Mouse (Mus musculus) cortical plate, adult 2 months (tissue): ENCODE results near the gene Krtap13-1. TPM values are rescaled to one million over a fixed set of nuclear protein-coding genes. Genes with fewer than 3 reads are reported as not detected.
A peak's percentile ranks its signal among the peaks of the same experiment; 100 is the strongest.

Source experiments
- H3K27ac ChIP-seq: fragments of 200-500 bp; 2 replicates; pipeline ENCODE4 v1.5.1; 2012; ENCODE audit warnings: low read length, control low read depth, inconsistent platforms; ENCODE audit not compliant: insufficient read depth
- H3K4me1 ChIP-seq: fragments of 200-500 bp; 2 replicates; pipeline ENCODE4 v1.6.1; 2011; ENCODE audit warnings: low read length; ENCODE audit not compliant: control insufficient read depth, insufficient read depth
- H3K4me3 ChIP-seq: fragments of 200-500 bp; 2 replicates; pipeline ENCODE4 v1.5.1; 2011; ENCODE audit warnings: mild to moderate bottlenecking, low read length, control low read depth; ENCODE audit not compliant: insufficient read depth
- CTCF ChIP-seq: fragments of 200-500 bp; IDR thresholded peaks from 2 replicates; pipeline ENCODE4 v1.5.1; 2011; ENCODE audit warnings: mild to moderate bottlenecking, control low read depth, low read length; ENCODE audit not compliant: insufficient read depth; ENCODE audit errors: extremely low read depth
- POLR2A ChIP-seq: fragments of 200-500 bp; IDR thresholded peaks from 2 replicates; pipeline ENCODE4 v1.6.1; 2011; ENCODE audit warnings: mild to moderate bottlenecking, low read length, control low read depth; ENCODE audit not compliant: insufficient read depth; ENCODE audit errors: extremely low read depth
- polyA plus RNA-seq: library from polyadenylated mRNA; depleted of rRNA; stranded (reverse); fragments of >200 nt; gene quantifications from 2 replicates; pipeline ENCODE4 v1.2.3, GENCODE M21; 2012; rRNA removed

Krtap13-1 gene
- polyA plus RNA-seq: not detected in 2 replicates

DNA sequence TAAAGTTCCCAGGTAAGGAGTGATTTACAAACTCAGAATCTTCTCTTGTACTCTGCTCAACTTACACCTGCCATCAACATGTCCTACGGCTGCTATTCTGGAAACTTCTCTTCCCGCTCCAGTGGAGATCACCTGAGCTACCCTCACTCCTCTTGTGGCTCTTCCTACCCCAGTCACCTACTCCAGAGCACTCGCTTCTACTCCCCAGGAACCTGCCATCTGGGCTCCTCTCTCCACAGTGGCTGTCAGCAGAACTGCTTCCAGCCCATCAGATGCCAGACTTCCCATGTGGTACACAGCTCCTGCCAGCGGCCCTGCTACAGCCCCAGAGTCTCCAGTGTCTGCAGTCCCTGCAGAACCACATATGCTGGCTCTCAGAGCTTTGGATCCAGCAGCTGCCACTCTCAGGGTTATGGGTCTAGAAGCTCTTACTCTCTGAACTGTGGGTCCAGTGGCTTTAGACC is at the start of gene Krtap13-1:
Gene Krtap13-1, plus strand, starts transcription at position 51 of the 464 bp plus-strand sequence.
- Histone ChIP-seq H3K4me1 (no peaks in the 10 kb centered on the region), H3K4me3 (no peak within 1 kb of the TSS), H3K27ac (no peak within 1 kb of the TSS)
- TF ChIP-seq POLR2A (no peak), CTCF (no peak)

DNA sequence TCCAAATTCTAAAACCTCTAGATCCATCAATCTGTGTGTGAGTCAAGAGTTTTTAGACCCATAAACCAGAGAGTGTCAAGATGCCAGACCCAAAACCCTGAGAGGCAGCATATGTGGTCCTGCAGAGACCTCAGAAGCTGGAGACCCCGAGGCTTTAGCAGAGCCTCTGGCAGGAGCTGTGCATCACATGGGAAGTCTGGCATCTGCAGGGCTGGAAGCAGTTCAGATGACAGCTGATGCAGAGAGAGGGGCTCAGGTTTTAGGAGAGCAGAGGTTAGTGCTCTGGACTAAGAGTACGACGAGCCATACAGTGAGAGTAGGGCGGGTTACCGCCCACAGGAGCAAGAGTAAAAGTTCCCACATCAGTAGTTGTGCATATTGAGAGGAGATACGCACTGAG is 49.6 kb upstream of the Krtap13-1 start:
- H3K4me3 ChIP-seq: no peak overlapping the region
- no peak overlapping the region for H3K27ac ChIP-seq
- TF ChIP-seq POLR2A (no peak), CTCF (no peak)
- H3K4me1 ChIP-seq: no peaks in the 10 kb centered on the region

DNA sequence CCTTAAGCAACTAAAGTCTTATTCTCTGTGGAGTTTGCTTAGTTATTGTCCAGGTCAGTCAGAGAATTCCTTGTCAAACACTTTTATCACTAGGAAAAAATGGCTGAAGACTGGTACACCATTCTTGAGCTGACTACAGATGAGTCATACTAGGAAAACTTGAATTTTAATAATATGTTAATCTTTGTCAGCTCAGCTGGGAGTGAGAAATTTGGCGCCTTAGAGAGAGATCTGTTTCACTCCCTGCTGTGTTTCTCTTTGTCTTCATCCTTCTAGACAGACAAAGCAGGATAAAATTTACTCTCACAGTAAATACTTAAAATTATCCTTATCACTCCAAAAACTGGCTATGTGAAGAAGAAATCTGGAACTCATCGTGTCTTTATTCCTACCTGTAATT is 47.4 kb upstream of the Krtap13-1 start:
- TF ChIP-seq CTCF (no peak), POLR2A (no peak)
- no peak overlapping the region for H3K27ac ChIP-seq
- H3K4me3 ChIP-seq: no peak overlapping the region
- H3K4me1 ChIP-seq: no peaks in the 10 kb centered on the region

DNA sequence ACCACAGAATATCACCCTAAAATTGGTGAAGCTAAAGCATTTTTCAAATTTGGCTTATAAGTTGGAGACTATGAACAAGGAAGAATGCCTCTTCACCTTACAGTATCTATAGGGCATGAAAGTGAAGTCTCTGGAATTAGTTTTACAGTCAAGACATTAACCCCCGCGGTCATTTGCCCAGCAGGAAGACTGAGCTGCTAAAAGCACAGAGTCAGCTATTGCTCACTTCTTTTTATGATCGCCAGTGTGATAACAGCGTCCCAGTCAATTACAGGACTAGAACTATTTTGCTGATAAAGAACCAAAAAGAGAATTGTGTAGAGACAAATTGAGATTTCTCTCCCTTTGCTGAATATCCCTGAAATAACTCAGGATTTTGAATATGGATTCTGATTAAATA is 32.4 kb upstream of the Krtap13-1 start:
- H3K4me3 ChIP-seq: no peak overlapping the region
- TF ChIP-seq CTCF (no peak), POLR2A (no peak)
- H3K27ac ChIP-seq: no peak overlapping the region
- no peaks in the 10 kb centered on the region for H3K4me1 ChIP-seq

DNA sequence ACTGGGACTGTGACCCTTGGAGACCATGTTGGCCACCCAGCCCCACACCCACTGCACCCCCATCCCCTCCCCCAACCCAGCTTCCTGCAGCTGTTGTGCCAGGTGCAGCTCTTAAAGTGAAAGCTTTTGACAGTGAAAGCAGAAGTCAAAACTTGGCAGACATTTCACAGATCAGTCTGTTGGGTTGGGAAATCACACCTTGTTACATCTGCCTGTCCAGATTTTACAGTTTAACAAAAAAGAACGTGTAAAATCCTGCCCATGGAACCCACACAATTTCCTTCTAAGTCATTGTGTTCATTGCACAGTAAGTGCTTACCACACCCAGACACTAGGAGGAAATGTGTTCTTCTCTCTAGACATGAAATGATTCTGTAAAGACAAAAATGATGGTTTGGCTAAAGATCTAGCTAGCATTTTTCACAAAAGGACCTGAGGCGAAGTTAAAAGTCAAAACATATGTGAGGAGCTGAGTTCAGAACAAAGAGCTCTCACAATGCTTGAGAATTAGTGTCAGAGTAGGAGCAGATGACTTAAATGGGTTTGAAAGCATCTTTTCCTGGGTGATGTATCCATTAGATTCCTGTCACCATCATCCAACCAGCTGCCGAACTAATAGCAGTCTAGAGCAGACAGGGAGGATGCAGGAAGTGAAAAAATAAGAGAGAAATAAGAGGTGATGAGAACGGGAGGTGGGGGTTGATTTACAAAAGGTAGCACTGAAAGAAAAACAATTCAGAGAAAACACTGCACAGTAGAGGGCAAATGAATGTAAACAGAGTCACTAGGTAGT is 27.4 kb upstream of the Krtap13-1 start:
- H3K4me1 ChIP-seq: no peaks in the 10 kb centered on the region
- TF ChIP-seq POLR2A (no peak), CTCF (no peak)
- no peak overlapping the region for H3K27ac ChIP-seq
- H3K4me3 ChIP-seq: no peak overlapping the region

DNA sequence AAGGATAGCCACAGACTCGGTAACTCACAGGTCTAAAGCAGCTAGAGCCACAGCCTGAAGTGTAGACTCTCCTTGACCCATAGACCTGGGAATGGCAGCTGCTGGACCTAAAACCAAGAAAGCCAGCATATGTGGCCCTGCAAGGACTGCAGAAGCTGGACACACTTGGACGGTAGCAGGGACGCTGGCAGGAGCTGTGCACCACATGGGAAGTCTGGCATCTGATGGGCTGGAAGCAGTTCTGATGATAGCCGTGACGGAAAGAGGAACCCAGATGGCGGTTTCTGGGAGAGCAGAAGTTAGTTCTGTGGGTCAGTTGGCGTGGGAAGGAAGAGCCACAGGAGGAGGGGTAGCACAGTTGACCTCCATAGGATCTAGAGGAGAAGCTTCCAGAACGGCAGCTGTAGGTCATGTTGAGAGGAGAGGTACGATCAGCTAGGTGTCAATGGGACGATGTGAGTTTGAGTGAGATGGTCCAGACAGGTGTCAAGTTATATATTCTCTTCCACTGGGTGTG is 21.1 kb upstream of the Krtap13-1 start, which contains the start of gene 2310061N02Rik:
Gene 2310061N02Rik, minus strand, starts transcription at position 467 of the 517 bp plus-strand sequence.
- Histone ChIP-seq H3K27ac (no peak within 1 kb of the TSS), H3K4me1 (no peaks in the 10 kb centered on the region), H3K4me3 (no peak within 1 kb of the TSS)
- TF ChIP-seq POLR2A: no peak
- no peak for TF ChIP-seq CTCF

DNA sequence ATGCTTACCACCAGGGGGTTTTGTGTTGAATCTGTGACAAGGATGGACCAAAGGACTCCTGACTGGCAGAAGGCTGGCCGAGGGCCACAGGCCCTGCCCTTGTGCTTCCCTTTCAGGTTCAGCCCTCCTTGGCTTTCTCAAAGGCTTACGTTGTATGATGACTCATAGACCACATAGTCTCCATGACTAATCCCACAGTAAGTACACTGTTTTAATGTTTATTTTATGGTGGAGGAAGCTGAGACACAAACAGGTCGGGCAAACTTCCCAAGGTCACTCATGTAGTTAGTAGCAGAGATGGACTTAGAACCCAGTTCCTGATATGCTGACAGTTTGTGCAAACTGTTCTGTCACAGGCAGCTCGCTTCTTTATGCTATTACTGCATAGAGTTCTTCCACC is 17.9 kb upstream of the Krtap13-1 start:
- Histone ChIP-seq H3K4me3 (no peak overlapping the region), H3K27ac (no peak overlapping the region), H3K4me1 (no peaks in the 10 kb centered on the region)
- TF ChIP-seq POLR2A (no peak), CTCF (no peak)

DNA sequence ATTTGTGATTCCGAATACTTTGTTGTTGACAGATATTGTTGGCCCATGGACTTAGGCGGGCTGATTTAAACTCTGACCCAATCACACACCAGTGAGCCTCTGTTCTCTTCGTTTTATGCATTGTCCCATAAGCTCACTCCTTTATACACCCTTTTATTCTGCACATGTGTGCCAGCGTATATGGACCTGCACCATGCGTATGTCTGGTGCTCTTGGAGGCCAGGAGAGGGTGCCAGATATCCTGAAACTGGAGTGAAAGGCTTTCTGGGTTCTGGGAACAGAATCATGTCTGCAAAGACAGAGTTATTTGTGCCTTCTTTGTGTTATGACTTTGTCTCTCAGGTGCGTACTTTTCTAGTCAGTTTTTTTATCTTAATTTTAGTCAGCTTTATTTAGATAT is 17.4 kb upstream of the Krtap13-1 start:
- Histone ChIP-seq H3K27ac (no peak overlapping the region), H3K4me1 (no peaks in the 10 kb centered on the region), H3K4me3 (no peak overlapping the region)
- TF ChIP-seq POLR2A (no peak), CTCF (0 out of 2 replicates have a peak, but pooled peaks have one; percentile 15)

DNA sequence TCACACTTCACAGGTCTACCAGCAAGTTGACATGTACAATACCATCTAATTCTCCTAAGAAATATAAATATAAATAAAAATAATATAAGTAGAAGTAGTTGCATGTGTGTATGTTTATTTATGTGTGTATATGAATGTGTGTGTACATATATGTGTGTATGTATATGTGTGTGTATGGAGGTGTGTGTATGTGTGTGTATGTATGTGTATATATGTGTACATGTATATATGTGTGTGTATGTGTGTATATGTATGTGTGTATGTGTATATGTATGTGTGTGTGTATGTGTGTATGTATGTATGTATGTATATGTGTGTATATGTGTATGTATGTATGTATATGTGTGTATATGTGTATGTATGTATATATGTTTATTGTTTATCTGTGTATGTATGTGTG is 12.1 kb upstream of the Krtap13-1 start:
- Histone ChIP-seq H3K27ac (no peak overlapping the region), H3K4me1 (no peaks in the 10 kb centered on the region), H3K4me3 (no peak overlapping the region)
- TF ChIP-seq CTCF: no peak
- TF ChIP-seq POLR2A: no peak

DNA sequence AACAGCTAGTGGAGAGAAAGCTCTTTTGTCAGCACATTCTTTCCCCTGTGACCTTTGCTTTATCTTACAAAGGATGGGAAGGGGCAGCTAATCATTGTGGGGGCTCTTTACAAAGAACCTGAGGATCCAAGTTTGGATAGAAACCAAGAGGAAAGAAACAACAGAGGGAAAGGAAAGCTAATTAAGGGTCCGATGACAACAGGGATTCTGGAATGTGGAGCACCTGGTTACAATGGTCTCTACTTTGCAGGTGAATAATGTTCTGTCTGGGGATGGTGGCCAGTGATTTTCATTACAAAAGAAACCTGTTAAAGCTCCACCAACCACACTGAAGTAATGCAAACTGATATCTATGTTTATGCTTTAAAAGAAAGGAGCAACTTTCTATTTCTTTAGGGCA is 8.6 kb upstream of the Krtap13-1 start:
- Histone ChIP-seq H3K4me3 (no peak overlapping the region), H3K27ac (no peak overlapping the region), H3K4me1 (no peaks in the 10 kb centered on the region)
- no peak for TF ChIP-seq POLR2A
- TF ChIP-seq CTCF: no peak
